Mouse (Mus musculus) bone marrow, adult 2 months (tissue): ENCODE data around the gene Gramd1b. TPM values are rescaled to one million over a fixed set of nuclear protein-coding genes. Genes with fewer than 3 reads are reported as not detected.

ENCODE experiments used
- H3K27ac ChIP-seq: fragments of 200-500 bp; 2 replicates; pipeline ENCODE4 v1.5.1; 2012; ENCODE audit warnings: low read depth, mild to moderate bottlenecking, control low read depth, inconsistent platforms, low read length; ENCODE audit not compliant: control insufficient read depth, poor library complexity, insufficient read depth
- H3K4me1 ChIP-seq: fragments of 200-500 bp; 2 replicates; pipeline ENCODE4 v1.6.1; 2011; ENCODE audit warnings: low read length; ENCODE audit not compliant: control insufficient read depth, insufficient read depth
- H3K4me3 ChIP-seq: fragments of 200-500 bp; replicated peaks from 2 replicates; pipeline ENCODE3; 2011; ENCODE audit warnings: mild to moderate bottlenecking, low read depth, low read length, control low read depth; ENCODE audit not compliant: control insufficient read depth
- CTCF ChIP-seq: fragments of 200-500 bp; IDR thresholded peaks from 2 replicates; pipeline ENCODE4 v1.5.1; 2011; ENCODE audit warnings: low read length, control low read depth; ENCODE audit not compliant: control insufficient read depth, insufficient read depth
- POLR2A ChIP-seq: fragments of 200-500 bp; IDR thresholded peaks from 2 replicates; pipeline ENCODE4 v1.6.1; 2011; ENCODE audit warnings: low read depth, mild to moderate bottlenecking, control low read depth, low read length, borderline replicate concordance; ENCODE audit not compliant: control insufficient read depth
- WGBS: fragments of 180-500 bp; shearing (Covaris S2); methylation state at CpG from one replicate; pipeline ENCODE4 v1.1.7; 2018; 5-methylcytosine and 5-hydroxymethylcytosine counted together
- polyA plus RNA-seq: library from polyadenylated mRNA; stranded (reverse); fragments of >200 nt; gene quantifications from 2 replicates; pipeline ENCODE4 v1.2.4, GENCODE M21; 2011; ENCODE audit warnings: low replicate concordance; ENCODE audit not compliant: missing spikeins, insufficient read depth, insufficient read length

Gramd1b gene
- 14.1 and 15.8 TPM in 2 replicates for polyA plus RNA-seq

DNA sequence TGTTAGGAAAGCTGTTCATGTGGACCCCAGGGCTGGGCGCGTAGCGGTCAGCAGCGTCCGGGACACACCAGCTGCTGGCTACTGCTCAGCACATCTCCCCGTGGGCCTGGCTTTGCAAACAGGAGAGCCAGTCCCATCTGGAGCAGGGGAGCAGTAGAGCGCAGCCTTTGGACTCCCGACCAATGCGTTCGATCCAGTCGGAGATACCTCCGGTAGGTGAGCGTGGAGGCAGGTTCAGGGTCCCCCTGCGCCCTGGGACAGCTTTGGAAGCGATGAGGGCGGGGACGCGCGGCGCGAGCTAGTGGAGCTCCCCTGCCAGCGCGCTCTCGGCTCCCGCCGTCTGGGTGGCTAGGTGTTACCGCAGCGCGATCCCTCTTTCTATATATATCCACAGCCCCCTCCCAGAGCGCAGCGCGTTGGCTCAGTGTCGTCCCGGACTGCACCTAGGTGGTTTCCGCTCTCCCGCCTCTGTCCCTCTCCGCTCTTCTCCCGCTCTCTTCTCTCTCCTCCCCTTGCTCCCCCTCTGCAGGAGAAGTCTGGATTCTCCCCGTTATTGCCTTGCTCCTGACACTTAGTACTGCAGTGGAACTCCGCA is at the start of gene Gramd1b:
Gene Gramd1b (minus strand): TSS at position 357 of the 595 bp plus-strand sequence.
- Histone ChIP-seq H3K4me3 (peak within 1 kb of the TSS; percentile 47), H3K4me1 (no peaks in the 10 kb centered on the region), H3K27ac (no peak within 1 kb of the TSS)
- no peak for TF ChIP-seq CTCF
- 6% methylated on average over 40 of the region's 40 CpGs for WGBS

DNA sequence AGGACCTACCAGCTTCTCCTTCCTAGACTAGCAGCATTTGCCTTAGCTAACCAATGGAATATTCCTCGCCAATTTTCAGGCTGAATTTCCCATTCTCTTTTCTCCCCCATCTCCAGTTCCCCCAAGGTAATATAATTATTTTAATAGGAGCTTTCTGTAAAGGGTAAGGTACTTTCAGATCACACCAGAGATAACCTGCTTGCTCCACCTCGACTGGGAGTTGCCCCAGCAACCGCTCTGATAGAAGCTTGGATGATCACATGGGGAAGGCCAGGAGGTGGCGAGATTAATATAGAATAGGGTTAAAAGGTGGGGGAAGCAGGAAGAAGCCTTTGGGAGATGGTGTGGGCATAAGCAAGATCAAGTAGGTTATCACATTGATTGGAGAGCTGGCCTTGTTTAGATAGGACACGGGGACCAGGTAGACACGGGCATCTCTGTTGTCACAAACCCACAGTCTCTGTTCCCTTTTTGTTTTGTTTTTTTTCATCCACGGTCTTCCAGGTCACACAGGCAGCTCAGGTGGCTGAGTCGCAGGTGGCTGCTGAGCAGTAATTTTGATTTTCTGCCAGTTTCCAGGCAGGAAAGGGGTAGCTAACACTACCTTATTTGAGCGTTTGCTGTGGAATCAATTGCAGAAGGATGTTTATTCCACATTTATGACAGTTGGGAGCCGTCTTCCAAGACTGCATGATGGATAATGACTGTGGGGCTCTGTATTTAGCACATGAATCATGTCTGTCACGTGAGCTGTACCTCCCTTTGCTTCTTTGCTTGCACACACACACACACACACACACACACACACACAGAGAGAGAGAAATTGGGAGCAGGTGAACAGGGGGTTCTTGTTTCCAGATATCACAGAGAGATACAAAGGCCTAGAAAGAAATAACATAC is 47.8 kb upstream of the Gramd1b start:
- Histone ChIP-seq H3K4me1 (peaks cover 6% of the 10 kb centered on the region; the same call in 1 of the 2 replicates), H3K27ac (no peak overlapping the region), H3K4me3 (no peak overlapping the region)
- 54% methylated on average over 11 of the region's 11 CpGs for WGBS
- no peak for TF ChIP-seq POLR2A
- TF ChIP-seq CTCF = no peak

DNA sequence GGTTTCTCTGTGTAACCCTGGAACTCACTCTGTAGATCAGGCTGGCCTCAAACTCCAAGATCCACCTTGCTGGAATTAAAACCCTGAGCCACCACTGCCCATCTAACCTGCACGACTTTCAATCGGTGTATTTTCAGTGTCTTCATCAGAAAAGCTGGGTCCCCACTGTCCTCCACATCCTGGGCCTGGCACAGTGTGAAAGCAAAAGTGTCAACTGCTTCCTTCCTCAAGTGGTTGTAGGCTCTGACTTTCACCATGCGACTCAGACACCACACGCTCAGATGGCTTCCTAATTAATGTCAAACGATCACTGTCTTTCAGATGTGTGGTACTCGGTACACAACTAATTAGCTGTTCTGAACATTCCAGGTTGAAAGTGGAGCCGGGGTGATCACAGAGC is 45.9 kb upstream of the Gramd1b start:
- H3K4me1 ChIP-seq = peaks cover 7% of the 10 kb centered on the region; the same call in 1 of the 2 replicates
- peak overlapping the region; percentile 77 for H3K27ac ChIP-seq
- WGBS = 14% methylated on average over 7 of the region's 7 CpGs
- no peak overlapping the region for H3K4me3 ChIP-seq
- TF ChIP-seq POLR2A (no peak), CTCF (no peak)

DNA sequence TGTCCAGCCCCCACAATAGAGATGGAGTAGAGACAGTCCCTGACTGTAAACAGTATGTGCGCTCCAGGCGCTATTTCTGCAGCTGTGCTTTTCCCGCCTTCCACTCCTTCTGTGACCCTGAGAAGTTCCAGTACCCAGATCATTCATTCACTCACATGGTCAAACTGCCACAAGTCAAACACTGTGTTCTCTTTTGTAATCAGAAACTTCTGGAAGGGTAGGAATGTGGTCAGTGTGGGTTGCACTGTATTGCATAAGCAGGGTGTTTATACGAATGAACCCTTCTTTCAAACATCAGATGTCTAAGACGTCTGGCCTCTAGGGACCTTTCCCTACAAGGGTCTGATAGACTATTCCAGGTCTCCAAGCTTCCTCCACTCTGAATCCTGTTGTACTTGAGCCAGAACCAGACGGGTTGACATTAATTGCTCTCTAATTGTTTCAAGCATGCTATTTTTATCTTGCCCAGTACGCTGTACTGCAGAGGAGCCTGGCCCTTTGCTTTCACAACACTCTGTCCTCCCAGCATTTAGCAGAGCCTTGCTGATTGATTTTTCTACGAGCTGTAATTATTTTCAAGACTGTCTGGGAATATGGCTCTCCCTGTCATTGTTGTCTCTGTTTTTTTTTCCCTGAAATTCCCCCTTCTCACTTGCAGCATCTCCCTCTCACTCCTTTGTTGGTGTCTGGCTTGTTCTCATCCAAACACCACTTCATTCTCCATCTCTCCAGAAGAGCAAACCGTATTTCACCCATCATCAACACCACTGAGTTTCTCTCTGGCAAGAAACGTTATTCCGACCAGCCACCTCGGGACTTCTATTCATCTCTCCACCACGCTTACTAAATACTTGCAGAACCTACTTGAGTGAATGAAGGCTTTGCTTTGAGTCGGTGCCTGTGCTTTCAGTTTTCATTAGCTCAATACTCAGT is 44.1 kb upstream of the Gramd1b start:
- H3K4me1 ChIP-seq = peaks cover 4% of the 10 kb centered on the region; the same call in 1 of the 2 replicates

DNA sequence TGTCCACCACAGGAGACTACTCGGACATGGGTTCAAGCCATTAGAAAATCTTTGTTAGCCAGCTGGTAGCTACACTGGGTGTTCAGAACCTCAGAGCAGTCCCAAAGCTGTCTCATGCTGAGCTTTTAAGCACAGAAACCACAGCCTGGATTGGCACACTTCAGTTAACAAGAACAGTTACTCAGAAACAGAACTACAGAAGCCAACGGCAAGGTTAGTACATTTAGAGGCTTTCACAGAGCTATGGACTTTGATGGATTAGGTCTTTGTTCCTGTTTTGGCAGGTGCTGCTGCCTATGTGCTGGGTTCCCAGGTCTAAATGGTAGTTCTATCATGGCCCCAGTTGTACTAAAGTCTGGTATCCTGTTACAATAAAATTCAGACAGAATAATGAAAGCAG is 40.1 kb upstream of the Gramd1b start:
- Histone ChIP-seq H3K4me1 (peaks cover 3% of the 10 kb centered on the region; the same call in 1 of the 2 replicates), H3K4me3 (no peak overlapping the region), H3K27ac (no peak overlapping the region)
- 16% methylated on average over 2 of the region's 2 CpGs for WGBS
- TF ChIP-seq POLR2A (no peak), CTCF (no peak)

More for the DNA sequence above, 44.1 kb upstream of the Gramd1b start:
- no peak overlapping the region for H3K4me3 ChIP-seq
- peak overlapping the region; percentile 44; the same call in 1 of the 2 replicates for H3K27ac ChIP-seq
- TF ChIP-seq CTCF (no peak), POLR2A (no peak)
- WGBS = 39% methylated on average over 14 of the region's 14 CpGs

DNA sequence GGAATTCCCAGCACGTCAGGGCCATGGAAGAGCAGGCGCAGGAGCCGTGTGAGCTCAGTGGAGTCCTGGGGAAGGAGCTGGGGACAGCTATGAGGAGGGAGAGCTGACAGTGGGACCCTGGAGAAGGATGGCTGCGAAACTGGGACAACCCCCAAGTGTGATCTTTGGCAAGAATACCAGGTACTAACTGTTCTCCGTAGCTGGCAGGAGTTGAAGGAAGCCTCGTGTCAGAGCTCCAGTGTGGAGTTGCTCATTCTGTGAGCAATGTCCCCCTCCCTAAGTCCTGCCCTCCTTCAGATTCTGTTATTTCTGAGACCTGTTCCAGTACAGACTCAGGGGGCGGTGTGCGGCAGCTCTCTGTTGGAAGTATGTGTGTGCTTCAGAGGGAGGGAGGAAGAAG is 36.9 kb upstream of the Gramd1b start:
- Histone ChIP-seq H3K4me3 (no peak overlapping the region), H3K4me1 (peaks cover 1% of the 10 kb centered on the region; the same call in 1 of the 2 replicates), H3K27ac (no peak overlapping the region)
- 80% methylated on average over 8 of the region's 8 CpGs for WGBS
- TF ChIP-seq POLR2A = no peak
- TF ChIP-seq CTCF = no peak

DNA sequence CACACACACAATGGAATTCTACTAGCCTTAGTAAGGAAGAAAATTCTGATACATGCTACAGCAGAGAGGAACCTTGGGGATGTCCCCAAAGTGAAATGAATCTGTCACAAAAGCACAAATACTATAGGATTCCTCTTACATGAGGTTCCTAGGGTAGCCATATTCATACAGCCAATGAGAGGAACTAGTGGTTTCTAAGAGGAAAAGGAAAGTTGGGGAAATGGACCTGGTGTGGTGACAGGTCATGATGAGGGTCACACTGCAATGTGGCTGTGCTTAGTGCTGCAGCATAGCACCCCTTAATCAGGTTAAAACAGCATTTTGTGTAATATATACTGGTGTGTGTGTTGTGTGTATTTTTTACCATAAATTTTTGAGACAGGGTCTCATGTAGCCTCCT is 32.6 kb upstream of the Gramd1b start:
- Histone ChIP-seq H3K4me1 (no peaks in the 10 kb centered on the region; the same call in 1 of the 2 replicates), H3K4me3 (no peak overlapping the region), H3K27ac (no peak overlapping the region)
- TF ChIP-seq CTCF = no peak
- no peak for TF ChIP-seq POLR2A
